In the genomic region with DNA sequence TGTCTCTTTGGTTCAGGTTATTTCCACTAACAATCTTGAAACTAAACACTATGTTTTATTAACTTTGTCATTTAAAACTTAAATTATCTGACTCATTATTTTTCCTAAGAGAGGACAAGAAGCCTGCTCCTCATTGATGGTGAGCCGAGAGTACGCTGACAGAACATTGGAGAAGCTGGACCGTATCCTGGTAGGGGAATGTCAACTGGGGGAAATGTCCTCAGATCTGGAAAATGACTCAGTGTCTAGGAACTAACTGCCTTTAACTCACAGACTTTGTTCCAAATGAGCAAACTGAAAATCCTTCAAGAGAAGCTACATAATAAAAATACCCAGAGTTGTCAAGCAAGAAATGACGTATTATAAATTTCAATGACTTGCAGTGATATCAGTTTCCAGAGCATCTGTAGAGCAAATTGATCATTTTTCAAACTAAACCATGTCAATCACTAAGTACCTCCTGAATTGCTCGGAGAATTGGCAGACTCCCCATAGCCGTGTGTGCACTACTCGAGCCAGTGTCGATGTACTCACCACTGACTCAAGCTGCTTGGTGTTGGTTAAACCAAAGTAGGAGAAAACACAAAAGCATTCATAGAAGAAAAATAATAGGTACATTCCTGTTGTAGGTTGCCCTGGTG, we compare ENCODE assay signal across 30 mouse cellular contexts. TPM values are rescaled to one million over a fixed set of nuclear protein-coding genes. Genes with fewer than 3 reads are reported as not detected.
A peak's percentile ranks its signal among the peaks of the same experiment; 100 is the strongest.
DNase-seq lines count a peak whose midpoint lies in the region; ATAC-seq and TF ChIP-seq lines count a peak whose summit lies in the region.
"Had no signal": no experiment of that assay in that cellular context is flagged by ENCODE, and none has a peak within 500 bp of the region (broad histone marks: within the 10 kb centered on the region; RNA-seq: fewer than 3 reads in every experiment).

No protein-coding gene starts in this region.

- TF ChIP-seq POLR2A in heart, adult 2 months (IDR thresholded peaks at IDR 0.05; ENCODE audit: insufficient read depth, low read depth, low read length), result no peak

- no peak for TF ChIP-seq EP300 in heart, adult 2 months (IDR thresholded peaks at IDR 0.05; ENCODE audit: insufficient read depth, low read depth, low read length)

- no peaks in the 10 kb centered on the region for H3K79me2 ChIP-seq in heart, adult 2 months (replicated peaks; ENCODE audit: control insufficient read depth, insufficient read depth, low read length)

- H3K9me3 ChIP-seq in midbrain, embryonic 15.5 days, result no peaks in the 10 kb centered on the region
- H3K9me3 ChIP-seq: embryonic facial prominence, embryonic 10.5 days; embryonic facial prominence, embryonic 15.5 days; forebrain, embryonic 15.5 days; heart, embryonic 15.5 days; kidney, embryonic 15.5 days; midbrain, embryonic 12.5 days; neural tube, embryonic 15.5 days had no signal

- peak overlapping the region; percentile 28; the same call in 1 of the 2 replicates for H3K27ac ChIP-seq in heart, adult 2 months
- H3K27ac ChIP-seq in midbrain, embryonic 15.5 days, result no peak overlapping the region
- H3K27ac ChIP-seq: embryonic facial prominence, embryonic 10.5 days; embryonic facial prominence, embryonic 15.5 days; forebrain, embryonic 15.5 days; heart, embryonic 15.5 days; hindbrain, embryonic 10.5 days; kidney, embryonic 15.5 days; liver, embryonic 14.5 days; midbrain, embryonic 12.5 days; neural tube, embryonic 15.5 days; stomach, postnatal 0 days had no signal

- no peak for TF ChIP-seq CTCF in heart, adult 2 months (IDR thresholded peaks at IDR 0.05)

- no peak for ATAC-seq in midbrain, embryonic 15.5 days (replicated peaks)
- ATAC-seq: activated CD4-positive, CD25-positive, alpha-beta regulatory T cell, adult 4 months; forebrain, embryonic 15.5 days; hindbrain, embryonic 16.5 days had no signal

- H3K4me1 ChIP-seq in heart, adult 2 months (ENCODE audit: control insufficient read depth, insufficient read depth, low read length), result no peaks in the 10 kb centered on the region
- H3K4me1 ChIP-seq in midbrain, embryonic 15.5 days, result no peaks in the 10 kb centered on the region
- H3K4me1 ChIP-seq: embryonic facial prominence, embryonic 10.5 days; embryonic facial prominence, embryonic 15.5 days; forebrain, embryonic 15.5 days; heart, embryonic 15.5 days; hindbrain, embryonic 10.5 days; kidney, embryonic 15.5 days; midbrain, embryonic 12.5 days; neural tube, embryonic 15.5 days had no signal

- 65% methylated on average over 8 of the region's 8 CpGs for WGBS in heart, adult 2 months
- WGBS in midbrain, embryonic 15.5 days, result 89% methylated on average over 8 of the region's 8 CpGs

- H3K4me2 ChIP-seq in midbrain, embryonic 15.5 days, result no peak overlapping the region
- H3K4me2 ChIP-seq: embryonic facial prominence, embryonic 15.5 days; forebrain, embryonic 15.5 days; heart, embryonic 15.5 days; kidney, embryonic 15.5 days; lung, embryonic 14.5 days; midbrain, embryonic 12.5 days; neural tube, embryonic 15.5 days had no signal

- H3K4me3 ChIP-seq in heart, adult 2 months, result no peak overlapping the region
- H3K4me3 ChIP-seq in midbrain, embryonic 15.5 days, result no peak overlapping the region
- H3K4me3 ChIP-seq: embryonic facial prominence, embryonic 10.5 days; embryonic facial prominence, embryonic 15.5 days; forebrain, embryonic 15.5 days; heart, embryonic 15.5 days; hindbrain, embryonic 10.5 days; kidney, embryonic 15.5 days; midbrain, embryonic 12.5 days; neural tube, embryonic 15.5 days had no signal

- H3K36me3 ChIP-seq in heart, adult 2 months (ENCODE audit: control insufficient read depth, insufficient read depth, low read length), result no peaks in the 10 kb centered on the region
- no peaks in the 10 kb centered on the region for H3K36me3 ChIP-seq in midbrain, embryonic 15.5 days (replicated peaks)
- H3K36me3 ChIP-seq: embryonic facial prominence, embryonic 10.5 days; embryonic facial prominence, embryonic 15.5 days; forebrain, embryonic 15.5 days; heart, embryonic 15.5 days; hindbrain, embryonic 10.5 days; kidney, embryonic 15.5 days; midbrain, embryonic 12.5 days; neural tube, embryonic 15.5 days had no signal

- intact Hi-C loops in gastrocnemius, postnatal 36 days (cut with DNase I), result no loop called here
- intact Hi-C loops in heart, adult 2 months (cut with DNase I), result no loop called here
- intact Hi-C loops in heart, postnatal 36 days (cut with DNase I), result no loop called here

- 0 out of 2 replicates have a peak, but pooled peaks cover 2% of the 10 kb centered on the region for H3K27me3 ChIP-seq in heart, adult 2 months (ENCODE audit: control insufficient read depth, insufficient read depth, low read length)
- H3K27me3 ChIP-seq in midbrain, embryonic 15.5 days (replicated peaks), result no peaks in the 10 kb centered on the region
- H3K27me3 ChIP-seq: embryonic facial prominence, embryonic 15.5 days; forebrain, embryonic 15.5 days; heart, embryonic 15.5 days; kidney, embryonic 15.5 days; midbrain, embryonic 12.5 days; neural tube, embryonic 15.5 days had no signal

- H3K9ac ChIP-seq in heart, adult 2 months (ENCODE audit: low read depth, low read length), result no peak overlapping the region
- no peak overlapping the region for H3K9ac ChIP-seq in midbrain, embryonic 15.5 days
- H3K9ac ChIP-seq: embryonic facial prominence, embryonic 15.5 days; forebrain, embryonic 15.5 days; heart, embryonic 15.5 days; kidney, embryonic 15.5 days; liver, embryonic 14.5 days; lung, embryonic 14.5 days; midbrain, embryonic 12.5 days; neural tube, embryonic 15.5 days had no signal

- DNase-seq in gastrocnemius, adult 18-20 months (ENCODE audit: low spot score), result peak; percentile 16
- no peak for DNase-seq in gastrocnemius, postnatal 36 days
- DNase-seq in heart, adult 2 months, result peak in 1 of 2 experiments; percentile 9
- no peak for DNase-seq in heart, postnatal 36 days
- peak; percentile 70 for DNase-seq in Muller cell, postnatal 12 days (ENCODE audit: inconsistent ontology term)
- peak; percentile 76 for DNase-seq in fibroblast of lung, adult 2 months (ENCODE audit: low read depth)
- DNase-seq in ovary, adult 18-20 months (ENCODE audit: low spot score), result no peak
- DNase-seq: adrenal gland, adult 8-10 months; cerebellum, adult 2 months; cerebellum, postnatal 14 days; kidney, adult 18-20 months; kidney, postnatal 25 days; liver; lung, embryonic 14.5 days; right cerebral cortex, adult 18-20 months; thymus, adult 18-20 months; thymus, postnatal 25 days had no signal

RNA-seq across cellular contexts. Expression of gene Prim2, which starts 20.0 kb away (rescaled TPM):
- 1 to 10 TPM; 1.0 to 1.2 TPM for total RNA-seq in gastrocnemius, adult 18-20 months (2021)
- total RNA-seq in gastrocnemius, postnatal 36 days (2021), result 1 to 10 TPM in 1 of 2 experiments, under 1 TPM in 1; 0.87 to 1.1 TPM
- 1 to 10 TPM; 2.3 TPM for total RNA-seq in heart, adult 2 months (2021)
- 1.1 and 2.8 TPM in 2 replicates for polyA plus RNA-seq in heart, adult 2 months (2012; rRNA removed)
- 1 to 10 TPM; 2.4 TPM for total RNA-seq in heart, postnatal 36 days (2021)
- 21.0 and 21.7 TPM in 2 replicates for polyA plus RNA-seq in midbrain, embryonic 15.5 days (2015; fragmentation: Nextera tagmentation; extraction: Ambion mirVana)

RNA-seq across cellular contexts. Expression of gene Rab23, which starts 30.1 kb away (rescaled TPM):
- total RNA-seq in gastrocnemius, adult 18-20 months (2021), result 1 to 10 TPM; 4.7 to 4.8 TPM
- total RNA-seq in gastrocnemius, postnatal 36 days (2021), result 1 to 10 TPM; 4.2 to 5.1 TPM
- total RNA-seq in heart, adult 2 months (2021), result 10 to 100 TPM in 1 of 2 experiments, 1 to 10 TPM in 1; 8.1 to 10.6 TPM
- polyA plus RNA-seq in heart, adult 2 months (2012; rRNA removed), result 5.3 and 8.2 TPM in 2 replicates
- total RNA-seq in heart, postnatal 36 days (2021), result 1 to 10 TPM; 6.2 to 6.3 TPM
- 31.3 and 34.8 TPM in 2 replicates for polyA plus RNA-seq in midbrain, embryonic 15.5 days (2015; fragmentation: Nextera tagmentation; extraction: Ambion mirVana)

Comparison
In these comparisons a context has a peak if more than half of its experiments do, and no peak if none do; other contexts are left out.
1. DNase-seq: peak in gastrocnemius, adult 18-20 months (single experiment), Muller cell, postnatal 12 days (single experiment) and fibroblast of lung, adult 2 months (single experiment); none in gastrocnemius, postnatal 36 days (0 of 2), heart, postnatal 36 days (0 of 2) and ovary, adult 18-20 months (single experiment).